Mouse (Mus musculus): ENCODE data around the gene Bri3bp.
A peak's percentile ranks its signal among the peaks of the same experiment; 100 is the strongest.
"Not testable (repeated sequence)": the region's sequence is repeated elsewhere in the genome, so short reads cannot be mapped to it uniquely, and the experiment has no call there.

Gene Bri3bp

GRCm38 (mm10) chr5:125441234-125442114, at the start of gene Bri3bp:
Gene Bri3bp, plus strand, starts transcription at chr5:125441568.
- peak; percentile 39 for DNase-seq

- peak; percentile 90 for DNase-seq
Measured at GRCm38 (mm10) chr5:125391609-125392008, 49.8 kb upstream of the Bri3bp start.

- DNase-seq: not testable (repeated sequence)
Measured at GRCm38 (mm10) chr5:125392176-125392575, 49.2 kb upstream of the Bri3bp start.

- DNase-seq: no peak
Measured at GRCm38 (mm10) chr5:125392618-125392976, 48.8 kb upstream of the Bri3bp start.

GRCm38 (mm10) chr5:125392977-125393621, 48.3 kb upstream of the Bri3bp start:
- DNase-seq: peak; percentile 96

GRCm38 (mm10) chr5:125393622-125394603, 47.5 kb upstream of the Bri3bp start:
- DNase-seq: peak; percentile 74

GRCm38 (mm10) chr5:125395008-125395407, 46.4 kb upstream of the Bri3bp start:
- DNase-seq: no peak

- DNase-seq: no peak
Measured at GRCm38 (mm10) chr5:125400903-125401302, 40.5 kb upstream of the Bri3bp start.

- no peak for DNase-seq
Measured at GRCm38 (mm10) chr5:125402476-125402875, 38.9 kb upstream of the Bri3bp start.

- DNase-seq: no peak
Measured at GRCm38 (mm10) chr5:125402991-125403390, 38.4 kb upstream of the Bri3bp start.

GRCm38 (mm10) chr5:125403481-125404465, 37.6 kb upstream of the Bri3bp start:
- DNase-seq: peak; percentile 76

- DNase-seq: no peak
Measured at GRCm38 (mm10) chr5:125404536-125404902, 36.8 kb upstream of the Bri3bp start.

GRCm38 (mm10) chr5:125404903-125405545, 36.3 kb upstream of the Bri3bp start:
- DNase-seq: peak; percentile 63

- DNase-seq: peak; percentile 83
Measured at GRCm38 (mm10) chr5:125405546-125406248, 35.7 kb upstream of the Bri3bp start.

GRCm38 (mm10) chr5:125406322-125407016, 34.9 kb upstream of the Bri3bp start:
- peak; percentile 62 for DNase-seq

GRCm38 (mm10) chr5:125407020-125407830, 34.1 kb upstream of the Bri3bp start:
- no peak for DNase-seq

- no peak for DNase-seq
Measured at GRCm38 (mm10) chr5:125407910-125408575, 33.3 kb upstream of the Bri3bp start.

- DNase-seq: peak; percentile 87
Measured at GRCm38 (mm10) chr5:125408842-125409241, 32.5 kb upstream of the Bri3bp start.
